Mouse (Mus musculus) c-Kit-positive CD71-negative TER-119-negative erythroid progenitor cells, embryonic 14.5 days (primary cell): ENCODE results near the gene Gm21936.
"Not testable (repeated sequence)": the region's sequence is repeated elsewhere in the genome, so short reads cannot be mapped to it uniquely, and the experiment has no call there.

Experiments used
- DNase-seq: peaks from one replicate; pipeline ENCODE4 v3.0.0-alpha.2; 2013; ENCODE audit warnings: low read depth

The Gm21936 gene

GRCm38 (mm10) chr12:87795212-87795611 is at the start of gene Gm21936:
Gene Gm21936 (plus strand): TSS chr12:87795512.
- DNase-seq: not testable (repeated sequence)

GRCm38 (mm10) chr12:87775655-87776054 is 19.7 kb upstream of the Gm21936 start, which contains the start of gene Gm21319:
Gene Gm21319 (minus strand): TSS chr12:87775755.
- not testable (repeated sequence) for DNase-seq

- not testable (repeated sequence) for DNase-seq
Observed at GRCm38 (mm10) chr12:87797971-87798370, 2.7 kb downstream of the Gm21936 start.

GRCm38 (mm10) chr12:87816277-87816676 is 21.0 kb downstream of the Gm21936 start, which contains the start of gene BB287469:
Gene BB287469 (plus strand): TSS chr12:87816577.
- DNase-seq: not testable (repeated sequence)

- not testable (repeated sequence) for DNase-seq
Observed at GRCm38 (mm10) chr12:87842239-87842638, 46.9 kb downstream of the Gm21936 start, which contains the start of gene Gm2001. Gene Gm2001 (minus strand): TSS chr12:87842339.
